Mouse (Mus musculus): Measurements from ENCODE around the gene Adck2. TPM values are rescaled to one million over a fixed set of nuclear protein-coding genes. Genes with fewer than 3 reads are reported as not detected.
A peak's percentile ranks its signal among the peaks of the same experiment; 100 is the strongest.

The Adck2 gene
- polyA plus RNA-seq, 1 experiment = 21.2 TPM

GRCm38 (mm10) chr6:39580558-39580957 is 6.9 kb downstream of the Adck2 start:
- TF ChIP-seq CTCF (IDR thresholded peaks at IDR 0.05; ENCODE audit: low read depth, low read length) (no peak), POLR2A (IDR thresholded peaks at IDR 0.05; ENCODE audit: borderline replicate concordance, low read depth, low read length) (no peak)
- no peak overlapping the region for H3K4me3 ChIP-seq (ENCODE audit: insufficient read depth, low read length)
- H3K27ac ChIP-seq (ENCODE audit: insufficient read depth, low read depth, low read length) = no peak overlapping the region
- no peaks in the 10 kb centered on the region for H3K4me1 ChIP-seq (ENCODE audit: control insufficient read depth, insufficient read depth, low read length)

- H3K27ac ChIP-seq (ENCODE audit: insufficient read depth, low read depth, low read length) = no peak overlapping the region
- H3K4me3 ChIP-seq (ENCODE audit: insufficient read depth, low read length) = no peak overlapping the region
- TF ChIP-seq POLR2A (IDR thresholded peaks at IDR 0.05; ENCODE audit: borderline replicate concordance, low read depth, low read length) (no peak), CTCF (IDR thresholded peaks at IDR 0.05; ENCODE audit: low read depth, low read length) (no peak)
- no peaks in the 10 kb centered on the region for H3K4me1 ChIP-seq (ENCODE audit: control insufficient read depth, insufficient read depth, low read length)
Observed at GRCm38 (mm10) chr6:39581087-39581784, 7.6 kb downstream of the Adck2 start.

DNA sequence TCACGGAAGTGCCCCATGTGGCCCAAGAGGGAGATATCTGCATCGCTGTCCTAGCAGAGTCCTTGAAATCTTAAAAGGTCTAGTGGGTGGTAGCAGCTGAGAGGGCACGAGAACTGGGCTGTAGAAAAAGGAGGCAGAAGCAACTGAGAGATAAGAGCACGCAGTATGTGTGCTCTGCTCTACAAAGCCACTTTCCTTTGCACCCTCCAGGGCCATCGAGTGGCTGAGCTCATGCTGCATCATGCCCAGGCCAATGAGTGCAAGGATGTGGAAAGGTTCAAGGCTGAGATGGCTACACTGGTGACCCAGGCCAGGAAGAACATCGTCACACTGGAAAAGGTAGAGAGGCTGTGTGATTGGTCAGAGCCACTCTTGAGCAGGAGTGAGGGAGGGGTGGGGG is 11.8 kb downstream of the Adck2 start, which contains the start of gene Gm42420:
Gm42420 (plus strand) TSS at position 237 of the 400 bp plus-strand sequence.
- TF ChIP-seq POLR2A (IDR thresholded peaks at IDR 0.05; ENCODE audit: borderline replicate concordance, low read depth, low read length) (no peak), CTCF (IDR thresholded peaks at IDR 0.05; ENCODE audit: low read depth, low read length) (no peak)
- H3K27ac ChIP-seq (ENCODE audit: insufficient read depth, low read depth, low read length) = no peak within 1 kb of the TSS
- H3K4me1 ChIP-seq (ENCODE audit: control insufficient read depth, insufficient read depth, low read length) = no peaks in the 10 kb centered on the region
- no peak within 1 kb of the TSS for H3K4me3 ChIP-seq (ENCODE audit: insufficient read depth, low read length)

DNA sequence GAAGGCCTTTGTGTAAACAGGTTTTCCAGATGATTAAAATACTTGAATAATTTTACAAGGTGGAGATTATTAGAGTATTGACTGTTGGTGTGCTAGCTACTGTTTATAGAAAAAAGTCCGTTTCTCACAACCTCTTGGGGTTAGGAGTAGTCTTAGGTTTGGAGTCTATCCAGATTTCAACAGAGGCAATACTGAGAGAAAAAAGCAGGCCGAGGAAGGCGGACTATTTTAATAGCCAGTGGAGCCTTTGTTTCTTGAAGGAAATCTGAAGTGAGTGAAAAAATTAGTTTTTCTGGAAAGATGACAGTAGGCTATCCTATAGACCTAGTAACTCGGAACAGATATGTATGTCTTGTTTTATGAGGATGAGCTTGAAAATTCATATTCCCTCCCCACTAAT is 17.8 kb downstream of the Adck2 start:
- TF ChIP-seq CTCF (IDR thresholded peaks at IDR 0.05; ENCODE audit: low read depth, low read length) = no peak
- TF ChIP-seq POLR2A (IDR thresholded peaks at IDR 0.05; ENCODE audit: borderline replicate concordance, low read depth, low read length) = no peak
- Histone ChIP-seq H3K4me1 (ENCODE audit: control insufficient read depth, insufficient read depth, low read length) (peaks cover 6% of the 10 kb centered on the region), H3K27ac (ENCODE audit: insufficient read depth, low read depth, low read length) (no peak overlapping the region), H3K4me3 (ENCODE audit: insufficient read depth, low read length) (0 out of 2 replicates have a peak overlapping the region, but pooled peaks have one; percentile 69)

GRCm38 (mm10) chr6:39592401-39593214 is 18.9 kb downstream of the Adck2 start, which contains the start of gene Ndufb2:
TSS of gene Ndufb2 (plus strand) at chr6:39592574.
- H3K4me3 ChIP-seq (ENCODE audit: insufficient read depth, low read length) = peak within 1 kb of the TSS; percentile 69
- peak within 1 kb of the TSS; percentile 61 for H3K27ac ChIP-seq (ENCODE audit: insufficient read depth, low read depth, low read length)
- H3K4me1 ChIP-seq (ENCODE audit: control insufficient read depth, insufficient read depth, low read length) = peaks cover 6% of the 10 kb centered on the region
- TF ChIP-seq POLR2A (IDR thresholded peaks at IDR 0.05; ENCODE audit: borderline replicate concordance, low read depth, low read length) = no peak
- TF ChIP-seq CTCF (IDR thresholded peaks at IDR 0.05; ENCODE audit: low read depth, low read length) = no peak

DNA sequence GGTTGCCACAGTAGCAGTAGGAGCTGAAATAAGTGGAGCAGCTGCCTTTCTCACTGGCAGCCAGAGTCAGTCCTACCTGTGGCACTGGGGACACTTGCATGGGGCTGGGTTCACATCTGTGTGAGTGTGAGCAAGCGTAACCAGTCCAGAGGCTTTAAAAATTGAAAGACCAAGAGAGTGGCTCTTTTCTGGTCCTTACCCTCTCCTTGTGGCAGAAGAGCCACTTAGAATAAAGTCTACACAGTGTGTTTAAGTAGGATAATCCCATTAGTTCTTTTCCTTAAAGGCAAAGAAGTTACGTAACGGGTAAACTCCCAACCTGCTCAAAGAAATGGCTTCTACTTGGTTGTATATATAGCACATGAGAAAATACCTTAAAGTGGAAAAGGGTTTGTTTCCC is 27.2 kb downstream of the Adck2 start:
- no peaks in the 10 kb centered on the region for H3K4me1 ChIP-seq (ENCODE audit: control insufficient read depth, insufficient read depth, low read length)
- H3K27ac ChIP-seq (ENCODE audit: insufficient read depth, low read depth, low read length) = no peak overlapping the region
- H3K4me3 ChIP-seq (ENCODE audit: insufficient read depth, low read length) = no peak overlapping the region
- TF ChIP-seq CTCF (IDR thresholded peaks at IDR 0.05; ENCODE audit: low read depth, low read length) = no peak
- no peak for TF ChIP-seq POLR2A (IDR thresholded peaks at IDR 0.05; ENCODE audit: borderline replicate concordance, low read depth, low read length)

DNA sequence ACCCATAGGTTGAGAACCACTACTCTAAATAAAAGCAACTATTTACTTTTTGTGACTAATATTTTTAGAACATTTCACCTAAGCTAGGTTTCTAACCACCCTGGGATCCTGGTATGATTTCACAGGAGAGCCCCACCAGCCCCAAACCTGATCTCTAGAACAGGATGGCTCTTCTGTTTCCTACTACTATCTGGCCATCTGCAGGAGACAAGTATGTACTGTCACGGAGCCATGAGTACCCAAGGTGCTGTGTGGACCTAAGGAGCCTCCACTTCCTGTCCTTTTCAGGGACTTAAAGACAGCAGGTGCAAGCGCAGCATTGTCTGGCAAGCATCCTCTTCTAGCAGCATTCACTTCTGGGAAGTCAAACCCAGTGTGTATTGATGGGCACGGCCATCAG is 28.2 kb downstream of the Adck2 start:
- TF ChIP-seq CTCF (IDR thresholded peaks at IDR 0.05; ENCODE audit: low read depth, low read length) (no peak), POLR2A (IDR thresholded peaks at IDR 0.05; ENCODE audit: borderline replicate concordance, low read depth, low read length) (no peak)
- Histone ChIP-seq H3K4me3 (ENCODE audit: insufficient read depth, low read length) (no peak overlapping the region), H3K4me1 (ENCODE audit: control insufficient read depth, insufficient read depth, low read length) (peaks cover 4% of the 10 kb centered on the region; the same call in 1 of the 2 replicates), H3K27ac (ENCODE audit: insufficient read depth, low read depth, low read length) (no peak overlapping the region)

DNA sequence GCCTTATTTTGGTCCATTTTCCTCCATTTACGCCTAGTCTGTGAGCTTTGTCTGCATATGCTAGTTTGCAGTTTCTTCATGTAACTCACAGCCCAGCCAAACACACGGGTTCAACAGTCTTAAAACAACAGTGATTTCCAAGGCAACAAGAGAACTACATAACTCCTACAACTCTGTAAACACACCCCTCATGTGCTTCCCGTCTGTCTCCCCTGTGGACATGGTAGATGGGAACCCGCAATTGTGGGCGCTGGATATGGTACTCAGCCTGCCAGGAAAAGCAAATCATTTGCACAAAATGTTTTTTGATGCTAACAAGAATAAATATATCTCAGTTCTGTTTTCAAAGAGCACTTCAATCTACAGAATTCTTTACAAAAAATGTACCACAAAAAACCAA is 30.9 kb downstream of the Adck2 start:
- Histone ChIP-seq H3K27ac (ENCODE audit: insufficient read depth, low read depth, low read length) (no peak overlapping the region), H3K4me1 (ENCODE audit: control insufficient read depth, insufficient read depth, low read length) (peaks cover 8% of the 10 kb centered on the region), H3K4me3 (ENCODE audit: insufficient read depth, low read length) (no peak overlapping the region)
- TF ChIP-seq POLR2A (IDR thresholded peaks at IDR 0.05; ENCODE audit: borderline replicate concordance, low read depth, low read length) (no peak), CTCF (IDR thresholded peaks at IDR 0.05; ENCODE audit: low read depth, low read length) (no peak)

DNA sequence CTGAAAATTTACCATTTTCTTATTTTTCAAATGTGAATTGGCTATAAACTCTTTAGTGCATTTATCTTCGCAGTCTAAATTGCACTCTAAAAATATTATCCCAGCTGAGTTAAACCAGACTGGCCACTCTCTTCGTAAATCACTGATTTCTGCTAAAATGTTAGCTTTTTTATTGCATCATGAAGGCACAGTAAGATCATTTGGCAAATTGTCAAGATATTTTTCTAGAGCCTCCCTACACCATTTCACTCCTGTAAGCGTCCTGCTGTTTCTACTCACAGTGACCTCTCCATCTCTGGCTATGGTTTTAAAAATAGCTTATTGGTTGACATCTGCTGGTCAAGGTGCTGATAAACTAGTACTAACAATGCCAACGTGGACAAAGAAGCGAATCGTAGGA is 32.4 kb downstream of the Adck2 start:
- peaks cover 8% of the 10 kb centered on the region for H3K4me1 ChIP-seq (ENCODE audit: control insufficient read depth, insufficient read depth, low read length)
- H3K4me3 ChIP-seq (ENCODE audit: insufficient read depth, low read length) = no peak overlapping the region
- TF ChIP-seq POLR2A (IDR thresholded peaks at IDR 0.05; ENCODE audit: borderline replicate concordance, low read depth, low read length) (no peak), CTCF (IDR thresholded peaks at IDR 0.05; ENCODE audit: low read depth, low read length) (no peak)
- no peak overlapping the region for H3K27ac ChIP-seq (ENCODE audit: insufficient read depth, low read depth, low read length)

DNA sequence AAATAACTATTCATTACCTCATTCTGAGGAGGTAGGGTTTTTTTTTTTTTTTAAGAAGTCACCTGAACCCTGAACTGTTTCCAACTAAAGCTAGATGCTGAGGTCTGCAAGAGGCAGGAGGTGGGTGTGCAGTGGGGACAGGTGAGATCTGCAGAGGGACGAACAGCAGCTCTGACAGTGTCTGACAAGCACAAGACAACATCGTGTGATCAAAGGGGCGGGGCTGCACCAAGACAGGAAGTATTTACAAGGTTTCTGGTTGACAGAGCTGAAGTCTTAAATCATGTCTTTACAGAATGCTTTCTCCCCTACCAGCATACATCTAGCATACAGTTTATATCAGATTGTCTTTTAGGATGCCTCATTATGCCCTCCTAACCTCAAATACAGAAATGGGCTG is 33.2 kb downstream of the Adck2 start:
- Histone ChIP-seq H3K4me1 (ENCODE audit: control insufficient read depth, insufficient read depth, low read length) (peaks cover 8% of the 10 kb centered on the region), H3K4me3 (ENCODE audit: insufficient read depth, low read length) (no peak overlapping the region), H3K27ac (ENCODE audit: insufficient read depth, low read depth, low read length) (no peak overlapping the region)
- TF ChIP-seq CTCF (IDR thresholded peaks at IDR 0.05; ENCODE audit: low read depth, low read length) (no peak), POLR2A (IDR thresholded peaks at IDR 0.05; ENCODE audit: borderline replicate concordance, low read depth, low read length) (no peak)

Data from bone marrow macrophage, adult 2 months (primary cell).